Mouse (Mus musculus) heart, embryonic 13.5 days (tissue): ENCODE results near the gene Sys1. TPM values are rescaled to one million over a fixed set of nuclear protein-coding genes. Genes with fewer than 3 reads are reported as not detected.

Source experiments
- ATAC-seq: fragments of 200-750 bp; cut with Nextera tagmentation; 2 replicates; pipeline ENCODE4 v1.8.0; 2017; ENCODE audit warnings: moderate TSS enrichment; ENCODE audit not compliant: insufficient number of reproducible peaks, low FRiP score, low TSS enrichment; ENCODE audit errors: extremely low read depth
- H3K27ac ChIP-seq: fragments of 300-500 bp; sonication (generic); replicated peaks from 2 replicates; pipeline ENCODE4 v1.5.1; 2015; ENCODE audit warnings: moderate library complexity, mild to moderate bottlenecking, inconsistent platforms
- H3K27me3 ChIP-seq: fragments of 300-500 bp; sonication (generic); replicated peaks from 2 replicates; pipeline ENCODE4 v1.6.1; 2015; ENCODE audit warnings: mild to moderate bottlenecking, inconsistent platforms
- H3K36me3 ChIP-seq: fragments of 300-500 bp; sonication (generic); 2 replicates; pipeline ENCODE4 v1.6.1; 2015; ENCODE audit warnings: mild to moderate bottlenecking, inconsistent platforms
- H3K4me1 ChIP-seq: fragments of 300-500 bp; sonication (generic); 2 replicates; pipeline ENCODE4 v1.6.1; 2015; ENCODE audit warnings: inconsistent platforms
- H3K4me2 ChIP-seq: fragments of 300-500 bp; sonication (generic); 2 replicates; pipeline ENCODE4 v1.6.1; 2015; ENCODE audit warnings: inconsistent platforms, mild to moderate bottlenecking, moderate library complexity
- H3K4me3 ChIP-seq: fragments of 300-500 bp; sonication (generic); 2 replicates; pipeline ENCODE4 v1.5.1; 2015; ENCODE audit warnings: moderate library complexity, mild to moderate bottlenecking, inconsistent platforms
- H3K9ac ChIP-seq: fragments of 300-500 bp; sonication (generic); 2 replicates; pipeline ENCODE4 v1.6.1; 2015; ENCODE audit warnings: inconsistent platforms, mild to moderate bottlenecking, moderate library complexity
- H3K9me3 ChIP-seq: fragments of 300-500 bp; sonication (generic); 2 replicates; pipeline ENCODE4 v1.6.1; 2016; ENCODE audit warnings: inconsistent platforms
- WGBS: fragments of 180-500 bp; shearing (Covaris S2); methylation state at CpG from one replicate; pipeline ENCODE4 v1.1.7; 2015; ENCODE audit warnings: mixed read lengths; 5-methylcytosine and 5-hydroxymethylcytosine counted together
- polyA plus RNA-seq: library from polyadenylated mRNA; unstranded; fragments of >200 nt; fragmentation: Nextera tagmentation; extraction: Ambion mirVana; gene quantifications from 2 replicates; pipeline ENCODE4 v1.2.1, GENCODE M21; 2015

The Sys1 gene
- polyA plus RNA-seq, 1 experiment from 2014 or later = 37.2 TPM

DNA sequence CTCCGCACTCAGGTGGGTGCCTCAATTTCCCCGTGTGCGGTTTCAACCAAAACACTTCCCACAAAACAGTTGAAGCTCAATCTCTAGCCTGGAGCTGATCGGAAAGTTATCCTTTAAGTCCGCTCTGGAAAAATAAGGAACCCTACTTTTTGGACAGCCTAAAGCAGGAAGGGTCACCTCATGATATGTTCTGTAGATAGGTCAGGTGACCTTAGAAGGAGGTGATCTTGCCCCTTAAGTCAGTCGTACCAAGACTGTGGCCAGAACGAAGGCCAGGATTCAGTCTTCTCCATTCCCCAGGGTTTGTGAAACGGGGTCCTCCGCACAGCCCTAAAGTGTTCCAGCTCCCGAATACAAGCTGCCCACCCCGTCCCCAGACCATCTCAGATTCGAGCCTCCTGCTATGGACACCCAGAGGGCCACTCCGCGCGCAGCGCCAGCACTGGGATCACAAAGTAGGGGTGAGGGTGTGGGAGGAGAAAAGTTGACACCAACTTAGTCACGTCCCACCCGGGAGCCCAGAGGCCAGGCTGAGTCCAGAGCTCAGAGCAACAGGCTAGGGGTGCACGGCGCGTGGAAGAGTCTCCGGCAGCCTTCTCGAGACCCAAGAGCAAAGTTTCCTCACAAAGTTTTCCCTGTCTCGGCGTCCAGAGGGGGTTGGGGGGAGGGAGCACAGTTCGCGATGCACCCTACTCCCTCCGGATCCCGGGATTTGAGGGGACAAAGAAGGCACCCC is 14.3 kb upstream of the Sys1 start:
- WGBS = 4% methylated on average over 29 of the region's 29 CpGs

DNA sequence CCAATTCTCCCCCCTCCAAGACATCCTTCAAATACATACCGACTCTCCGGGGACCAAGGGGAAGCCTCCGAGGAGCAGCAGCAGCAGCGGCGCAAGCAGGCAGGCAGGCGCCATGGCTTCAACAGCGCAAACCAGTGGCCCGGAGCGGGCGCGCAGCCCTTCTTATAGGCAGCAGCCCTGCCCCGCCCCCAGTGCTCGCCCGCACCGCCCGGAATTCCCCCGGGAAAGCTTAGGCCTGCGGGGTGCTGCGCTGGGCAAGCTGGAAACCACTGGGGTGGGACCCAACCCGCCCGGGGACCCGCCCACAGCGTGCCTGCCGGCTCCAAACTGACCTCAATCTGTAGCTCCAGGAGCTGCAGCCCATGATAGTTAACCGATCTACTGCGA is 13.7 kb upstream of the Sys1 start:
- H3K36me3 ChIP-seq = no peaks in the 10 kb centered on the region
- peaks cover 7% of the 10 kb centered on the region; the same call in 1 of the 2 replicates for H3K27me3 ChIP-seq
- peak; percentile 80 for ATAC-seq
- peak overlapping the region; percentile 91 for H3K9ac ChIP-seq
- H3K27ac ChIP-seq = peak overlapping the region; percentile 79
- H3K4me1 ChIP-seq = peaks cover 51% of the 10 kb centered on the region
- under 1% methylated on average over 26 of the region's 26 CpGs for WGBS
- no peaks in the 10 kb centered on the region for H3K9me3 ChIP-seq
- peak overlapping the region; percentile 88 for H3K4me2 ChIP-seq
- H3K4me3 ChIP-seq = peak overlapping the region; percentile 78

More for the DNA sequence above, 14.3 kb upstream of the Sys1 start:
- H3K4me3 ChIP-seq = peak overlapping the region; percentile 78
- peak overlapping the region; percentile 88 for H3K4me2 ChIP-seq
- H3K9me3 ChIP-seq = no peaks in the 10 kb centered on the region
- peak overlapping the region; percentile 79 for H3K27ac ChIP-seq
- ATAC-seq = peak; percentile 19; the same call in 1 of the 2 replicates
- H3K27me3 ChIP-seq = peaks cover 7% of the 10 kb centered on the region; the same call in 1 of the 2 replicates
- peak overlapping the region; percentile 91 for H3K9ac ChIP-seq
- no peaks in the 10 kb centered on the region for H3K36me3 ChIP-seq
- peaks cover 55% of the 10 kb centered on the region for H3K4me1 ChIP-seq

DNA sequence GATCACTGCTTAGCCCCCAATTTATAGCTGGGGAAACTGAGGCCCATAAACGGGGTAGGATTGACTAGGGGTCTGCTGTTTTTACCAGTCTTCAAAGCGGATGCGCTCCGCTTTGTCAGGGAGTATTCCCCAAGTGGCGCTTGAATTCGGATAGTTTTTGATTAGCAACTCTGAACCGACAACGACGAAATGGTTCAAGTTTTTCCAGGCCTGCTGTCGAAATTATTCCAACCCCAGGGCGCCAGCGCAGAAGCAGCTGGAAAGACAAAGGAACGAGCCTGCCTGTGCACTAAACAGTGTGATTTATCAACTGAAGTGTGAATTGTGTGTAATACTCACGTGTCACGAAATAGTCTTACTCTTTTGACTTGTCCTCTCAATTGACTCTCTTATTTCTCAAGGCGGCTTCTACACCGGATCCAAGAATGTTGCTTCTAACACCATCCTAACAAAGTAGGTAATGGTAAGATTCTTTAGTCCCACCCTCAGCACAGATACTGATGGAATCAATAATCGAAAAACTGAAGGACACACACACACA is 13.2 kb upstream of the Sys1 start, which contains the start of gene Sdc4:
Sdc4 (minus strand) TSS at position 428 of the 541 bp plus-strand sequence.
- H3K4me2 ChIP-seq = peak within 1 kb of the TSS; percentile 88
- peak within 1 kb of the TSS; percentile 91 for H3K9ac ChIP-seq
- H3K27ac ChIP-seq = peak within 1 kb of the TSS; percentile 79
- H3K4me1 ChIP-seq = peaks cover 46% of the 10 kb centered on the region
- no peak for ATAC-seq
- no peaks in the 10 kb centered on the region for H3K36me3 ChIP-seq
- H3K4me3 ChIP-seq = peak within 1 kb of the TSS; percentile 78
- peaks cover 7% of the 10 kb centered on the region; the same call in 1 of the 2 replicates for H3K27me3 ChIP-seq
- no peaks in the 10 kb centered on the region for H3K9me3 ChIP-seq
- WGBS = 8% methylated on average over 18 of the region's 18 CpGs

DNA sequence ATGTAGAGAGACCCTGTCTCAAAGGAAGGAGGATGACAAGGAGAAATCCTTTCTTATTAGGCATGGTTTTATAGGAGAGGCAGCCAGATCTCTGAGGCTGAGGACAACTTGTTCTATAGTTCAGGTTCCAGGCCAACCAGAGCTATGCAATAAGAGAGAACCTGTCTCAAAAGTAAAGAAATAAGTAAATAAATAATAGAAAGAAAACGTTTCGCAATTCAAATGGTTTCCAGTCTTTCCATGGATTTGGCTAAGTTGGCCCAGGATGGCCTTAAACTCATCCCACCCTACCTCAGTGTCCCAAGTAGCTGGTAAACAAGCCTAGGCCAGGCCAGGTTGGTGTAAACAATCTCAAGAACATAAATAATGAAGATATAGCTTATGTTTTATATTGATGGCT is 12.1 kb upstream of the Sys1 start:
- H3K4me3 ChIP-seq = no peak overlapping the region
- H3K4me1 ChIP-seq = peaks cover 46% of the 10 kb centered on the region
- H3K36me3 ChIP-seq = no peaks in the 10 kb centered on the region
- no peak overlapping the region for H3K9ac ChIP-seq
- H3K4me2 ChIP-seq = no peak overlapping the region
- no peak overlapping the region for H3K27ac ChIP-seq
- ATAC-seq = no peak
- no peaks in the 10 kb centered on the region for H3K9me3 ChIP-seq
- H3K27me3 ChIP-seq = peaks cover 7% of the 10 kb centered on the region; the same call in 1 of the 2 replicates
- 77% methylated on average over 2 of the region's 2 CpGs for WGBS

DNA sequence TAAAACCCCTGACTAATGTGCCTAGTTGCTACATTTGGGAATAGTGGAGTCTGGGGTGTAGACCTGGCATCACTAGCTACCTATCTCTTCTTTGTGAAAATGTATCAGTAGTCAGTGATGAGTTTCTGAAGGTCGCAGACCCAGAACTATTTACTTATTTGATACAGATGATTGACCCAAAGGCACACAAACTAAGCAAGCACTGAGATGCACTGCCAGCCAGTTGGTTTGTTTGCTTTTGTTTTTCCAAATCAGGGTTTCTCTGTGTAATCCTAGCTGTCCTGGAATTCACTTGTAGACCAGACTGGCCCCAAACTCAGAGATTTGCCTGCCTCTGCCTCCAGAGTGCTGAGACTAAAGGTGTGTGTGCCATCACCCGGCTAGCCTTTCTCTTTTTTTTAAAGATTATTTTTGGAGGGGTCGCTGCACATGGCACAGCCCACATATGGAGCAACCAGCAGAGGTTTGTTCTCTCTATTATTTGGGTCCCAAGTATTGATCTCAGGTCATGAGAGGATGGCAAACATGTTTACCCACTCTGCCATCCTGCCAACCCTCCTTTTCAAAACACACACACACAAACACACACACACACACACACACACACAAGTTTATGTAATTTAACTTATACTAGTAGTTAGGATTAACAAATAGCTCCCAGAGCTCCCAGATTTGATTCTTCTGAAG is 11.2 kb upstream of the Sys1 start:
- no peak for ATAC-seq
- Histone ChIP-seq H3K9ac (no peak overlapping the region), H3K4me2 (no peak overlapping the region), H3K27me3 (peaks cover 7% of the 10 kb centered on the region; the same call in 1 of the 2 replicates), H3K4me1 (peaks cover 42% of the 10 kb centered on the region), H3K27ac (no peak overlapping the region), H3K4me3 (no peak overlapping the region), H3K36me3 (no peaks in the 10 kb centered on the region), H3K9me3 (no peaks in the 10 kb centered on the region)
- 80% methylated on average over 3 of the region's 3 CpGs for WGBS

DNA sequence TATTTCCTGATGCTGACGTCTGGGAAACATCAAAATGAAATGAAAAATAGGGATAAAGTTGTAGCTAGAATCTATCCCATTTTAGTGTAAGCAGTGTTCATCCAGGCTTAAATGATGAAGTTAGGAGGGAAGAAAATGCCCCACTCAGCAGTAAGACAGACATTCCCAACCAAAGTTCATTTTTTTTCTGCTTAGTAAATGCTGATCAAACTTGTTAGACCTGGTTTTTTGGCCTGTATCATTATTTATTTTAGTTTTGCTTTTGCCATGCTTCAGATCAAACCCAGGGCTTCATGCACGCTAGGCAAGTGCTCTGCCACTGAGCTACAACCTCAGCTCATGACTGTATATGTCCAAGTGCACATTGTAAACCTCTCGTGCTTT is 10.7 kb upstream of the Sys1 start:
- no peak for ATAC-seq
- Histone ChIP-seq H3K4me3 (no peak overlapping the region), H3K9ac (no peak overlapping the region), H3K9me3 (no peaks in the 10 kb centered on the region), H3K4me1 (peaks cover 39% of the 10 kb centered on the region), H3K36me3 (no peaks in the 10 kb centered on the region), H3K4me2 (no peak overlapping the region), H3K27ac (no peak overlapping the region), H3K27me3 (peaks cover 5% of the 10 kb centered on the region; the same call in 1 of the 2 replicates)
- WGBS = 72% methylated on average over 3 of the region's 3 CpGs

DNA sequence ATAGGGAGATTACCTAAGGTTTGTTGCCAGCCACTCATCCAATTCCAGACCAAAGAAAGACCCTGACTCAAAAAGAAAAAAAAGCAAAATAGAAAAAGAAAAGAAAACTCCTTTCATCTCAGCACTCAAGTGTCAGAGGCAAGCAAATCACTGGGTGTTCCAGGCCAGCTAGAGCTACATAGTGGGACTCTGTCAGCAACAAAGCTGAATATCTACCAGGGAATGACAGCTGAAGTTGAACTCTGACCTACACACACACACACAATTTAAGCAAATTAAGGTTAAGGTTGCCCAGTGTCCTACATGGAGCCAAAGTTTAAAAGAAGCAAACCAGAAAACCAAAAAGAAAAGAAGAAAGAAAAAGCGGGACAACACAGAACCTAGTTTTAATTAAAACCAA is 8.6 kb upstream of the Sys1 start:
- Histone ChIP-seq H3K9me3 (no peaks in the 10 kb centered on the region), H3K36me3 (no peaks in the 10 kb centered on the region), H3K4me2 (no peak overlapping the region), H3K9ac (no peak overlapping the region), H3K4me3 (no peak overlapping the region), H3K27me3 (no peaks in the 10 kb centered on the region), H3K4me1 (peaks cover 45% of the 10 kb centered on the region), H3K27ac (no peak overlapping the region)
- no peak for ATAC-seq
- WGBS = 65% methylated on average over 1 of the region's 1 CpGs

DNA sequence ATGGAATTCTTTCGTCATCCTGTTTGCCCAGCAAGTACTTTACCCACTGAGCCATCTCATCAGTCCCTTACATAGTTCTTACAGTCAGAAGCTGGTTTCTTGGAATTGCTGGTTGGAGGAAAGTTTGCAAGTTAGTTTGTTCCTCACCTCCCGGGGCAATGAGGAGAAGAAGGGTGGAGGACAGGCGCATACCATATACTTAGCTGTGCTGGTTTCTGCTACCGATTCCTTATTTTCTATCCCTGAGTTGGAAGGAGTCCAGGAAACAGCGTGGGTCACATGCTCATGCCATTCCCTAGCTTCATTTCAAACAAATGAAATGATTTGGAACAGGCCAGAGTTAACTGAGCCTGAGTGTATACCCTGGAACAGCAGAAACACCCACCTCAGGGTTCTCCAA is 7.8 kb upstream of the Sys1 start:
- WGBS = 52% methylated on average over 5 of the region's 5 CpGs
- Histone ChIP-seq H3K9ac (0 out of 2 replicates have a peak overlapping the region, but pooled peaks have one; percentile 19), H3K4me2 (0 out of 2 replicates have a peak overlapping the region, but pooled peaks have one; percentile 4), H3K27ac (0 out of 2 replicates have a peak overlapping the region, but pooled peaks have one; percentile 36), H3K9me3 (no peaks in the 10 kb centered on the region), H3K4me1 (peaks cover 45% of the 10 kb centered on the region), H3K36me3 (no peaks in the 10 kb centered on the region), H3K27me3 (no peaks in the 10 kb centered on the region), H3K4me3 (no peak overlapping the region)
- no peak for ATAC-seq

DNA sequence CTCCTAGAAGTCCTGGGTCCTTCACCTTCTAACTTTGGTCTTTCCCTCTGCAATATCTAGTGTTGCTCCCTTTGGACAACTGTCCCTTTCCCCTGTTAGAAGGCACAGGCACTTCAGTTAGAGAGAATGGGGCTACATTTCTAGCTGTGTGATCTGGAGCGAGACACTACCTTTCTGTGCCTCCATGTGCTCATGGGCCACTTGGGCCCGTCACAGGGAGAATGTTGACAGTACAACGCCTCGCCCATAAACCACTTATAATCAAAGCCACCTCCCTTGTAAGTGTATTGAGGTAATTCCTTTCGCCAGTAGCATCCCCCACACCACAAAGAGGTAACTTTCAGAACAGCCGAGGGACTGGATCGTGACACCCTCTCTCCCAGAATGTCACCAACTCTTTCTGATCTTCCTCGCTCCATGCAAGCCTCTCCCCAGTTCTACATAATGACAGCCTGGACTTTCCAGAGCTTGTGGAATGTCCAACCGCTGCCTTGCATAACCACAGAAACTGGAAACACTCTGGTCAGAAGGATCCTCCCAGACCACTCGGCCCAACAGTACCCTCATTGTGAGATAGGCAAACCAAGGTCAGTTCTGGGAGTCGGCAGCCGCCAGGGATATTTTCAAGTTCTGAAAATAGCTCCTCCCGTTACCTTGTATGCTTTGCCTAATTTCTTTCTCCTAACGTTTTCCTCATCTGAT is 7.3 kb upstream of the Sys1 start:
- Histone ChIP-seq H3K4me3 (no peak overlapping the region), H3K27me3 (no peaks in the 10 kb centered on the region), H3K4me1 (peaks cover 51% of the 10 kb centered on the region), H3K4me2 (peak overlapping the region; percentile 30; the same call in 1 of the 2 replicates), H3K9me3 (no peaks in the 10 kb centered on the region), H3K27ac (peak overlapping the region; percentile 36; the same call in 1 of the 2 replicates), H3K36me3 (no peaks in the 10 kb centered on the region), H3K9ac (0 out of 2 replicates have a peak overlapping the region, but pooled peaks have one; percentile 10)
- no peak for ATAC-seq
- 45% methylated on average over 14 of the region's 14 CpGs for WGBS

DNA sequence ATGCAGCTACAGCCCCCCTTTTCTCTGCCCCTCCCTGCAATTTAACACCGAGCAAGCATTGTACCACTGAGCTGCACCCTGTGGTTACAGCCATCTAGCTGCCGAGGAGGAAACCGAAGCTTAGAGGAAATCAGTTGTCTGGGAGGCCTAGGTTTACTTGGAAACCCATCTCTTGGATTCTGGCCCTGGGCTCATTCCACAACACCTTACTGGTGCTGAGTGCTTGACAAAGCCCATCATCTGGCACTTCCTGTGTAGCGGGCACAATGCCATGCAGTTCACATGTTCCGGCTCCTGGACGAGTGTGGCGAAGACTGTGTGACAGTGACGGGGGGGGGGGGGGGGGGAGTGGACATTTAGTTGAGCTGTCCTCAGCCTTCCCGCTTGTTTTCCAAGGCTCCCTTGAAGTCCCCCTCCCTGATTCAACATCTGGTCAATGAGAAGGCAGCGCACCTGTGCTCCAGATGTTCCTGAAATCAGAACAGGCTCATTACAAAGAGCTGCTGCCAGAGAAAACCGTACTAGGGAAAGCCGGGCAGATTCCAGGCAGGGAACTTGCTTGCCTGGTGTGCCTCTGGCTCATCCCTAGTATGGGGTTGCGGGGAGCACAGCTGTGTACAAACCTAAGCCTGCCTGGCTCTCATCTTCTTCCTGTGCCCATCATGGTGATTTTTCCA is 4.6 kb upstream of the Sys1 start:
- H3K9ac ChIP-seq = 0 out of 2 replicates have a peak overlapping the region, but pooled peaks have one; percentile 42
- H3K9me3 ChIP-seq = no peaks in the 10 kb centered on the region
- H3K27ac ChIP-seq = peak overlapping the region; percentile 74
- no peaks in the 10 kb centered on the region for H3K27me3 ChIP-seq
- peak overlapping the region; percentile 51 for H3K4me2 ChIP-seq
- peaks cover 77% of the 10 kb centered on the region for H3K4me1 ChIP-seq
- H3K36me3 ChIP-seq = no peaks in the 10 kb centered on the region
- no peak overlapping the region for H3K4me3 ChIP-seq
- WGBS = 33% methylated on average over 11 of the region's 13 CpGs
- ATAC-seq = peak; percentile 67
